Mouse (Mus musculus) telencephalon, adult 2 months (tissue): ENCODE measurements around the gene Cox7a1.
A peak's percentile ranks its signal among the peaks of the same experiment; 100 is the strongest.
"Not testable (repeated sequence)": the region's sequence is repeated elsewhere in the genome, so short reads cannot be mapped to it uniquely, and the experiment has no call there.

Experiments used
- DNase-seq: peaks from one replicate; pipeline ENCODE4 v3.0.0-alpha.2; 2011; ENCODE audit warnings: low read depth, low spot score

The Cox7a1 gene

DNA sequence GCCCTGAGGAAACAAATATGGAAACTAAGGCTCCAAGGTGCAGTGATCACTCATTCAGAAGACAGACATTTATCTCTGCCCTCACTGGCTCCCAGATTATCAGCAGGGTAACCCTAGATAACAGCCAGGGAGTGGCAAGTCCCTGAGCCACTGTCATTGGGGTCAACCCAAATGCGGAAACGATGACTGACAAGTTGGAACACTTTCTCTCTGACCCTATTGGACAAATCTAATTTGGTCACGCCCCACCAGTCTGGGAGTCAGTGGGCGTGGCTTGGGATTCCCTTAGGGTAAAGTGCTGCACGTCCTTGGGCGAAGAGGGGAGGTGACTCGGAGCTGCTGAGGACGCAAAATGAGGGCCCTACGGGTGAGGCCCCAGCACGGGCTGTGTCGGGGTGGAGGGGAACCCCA is at the start of gene Cox7a1:
Gene Cox7a1 (plus strand): TSS at position 266 of the 411 bp plus-strand sequence.
- peak; percentile 16 for DNase-seq

DNA sequence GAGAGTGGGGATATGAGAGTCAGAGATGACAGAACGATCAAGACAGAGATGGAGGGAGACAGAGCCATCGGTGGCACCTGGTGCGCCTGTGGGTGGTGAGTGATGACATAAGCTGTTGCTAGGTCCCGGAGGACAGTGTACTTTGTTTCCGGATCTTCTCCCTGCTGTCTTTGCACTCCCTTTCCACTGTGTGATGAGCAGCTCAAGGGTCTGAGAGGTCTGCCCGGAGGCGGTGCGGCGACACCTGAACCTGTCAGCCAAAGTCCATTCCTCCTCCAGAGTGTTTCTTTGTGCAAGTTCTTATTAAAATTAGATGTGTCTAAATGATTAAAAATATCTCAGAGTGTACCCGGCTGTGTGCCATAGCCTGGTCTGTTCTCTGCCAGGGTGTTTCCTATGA is 47.1 kb upstream of the Cox7a1 start:
- DNase-seq, result no peak

DNA sequence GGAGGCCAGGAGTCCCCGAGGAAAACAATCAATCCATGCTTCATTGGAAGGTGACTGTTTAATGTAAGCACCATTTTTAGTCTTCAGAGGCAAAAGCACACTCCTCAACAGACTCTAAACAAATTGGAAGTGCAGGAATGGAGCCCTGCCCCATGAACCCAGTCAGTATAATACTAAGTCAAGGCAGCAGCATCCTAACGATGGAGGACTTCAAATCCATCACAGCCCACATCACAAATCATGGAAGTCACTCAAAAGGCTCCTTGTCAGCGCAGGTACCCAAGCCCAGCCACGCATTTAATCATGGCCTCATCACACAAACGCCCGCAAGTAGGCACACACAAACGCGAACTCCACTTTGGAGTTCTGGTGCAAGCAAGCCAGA is 40.8 kb upstream of the Cox7a1 start:
- no peak for DNase-seq

DNA sequence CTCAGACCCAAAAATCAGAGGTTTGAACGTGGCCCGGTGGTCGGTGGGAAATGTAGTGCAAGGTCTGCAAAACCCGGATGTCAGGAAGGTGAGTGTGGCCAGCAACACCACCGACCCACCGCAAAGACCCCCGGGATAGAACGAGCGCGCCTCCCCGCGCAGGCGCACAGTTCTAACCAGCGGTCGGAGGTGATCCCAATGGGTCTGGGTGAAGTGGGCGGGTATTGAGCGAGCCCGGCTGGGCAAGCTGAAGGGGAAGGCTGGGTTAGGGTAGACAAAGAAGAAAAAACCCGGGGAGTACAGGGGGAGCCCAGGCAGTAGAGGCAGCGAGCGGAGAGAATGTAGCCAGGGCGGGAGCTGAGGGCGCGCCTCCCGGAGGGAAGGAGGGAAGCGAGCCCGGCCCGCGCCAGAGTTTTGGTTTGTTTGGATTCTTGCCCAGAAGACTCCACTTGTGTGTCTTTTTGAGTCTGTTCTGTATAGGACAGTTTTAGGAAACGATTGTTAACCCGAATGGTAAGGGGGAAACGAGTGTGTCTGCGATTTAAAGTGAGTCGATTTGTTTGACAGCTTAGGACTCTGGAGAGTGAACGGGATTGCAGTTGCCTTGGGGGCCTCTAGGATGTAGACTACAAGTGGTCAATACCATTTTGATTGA is 40.3 kb upstream of the Cox7a1 start:
- peak; percentile 28 for DNase-seq

DNA sequence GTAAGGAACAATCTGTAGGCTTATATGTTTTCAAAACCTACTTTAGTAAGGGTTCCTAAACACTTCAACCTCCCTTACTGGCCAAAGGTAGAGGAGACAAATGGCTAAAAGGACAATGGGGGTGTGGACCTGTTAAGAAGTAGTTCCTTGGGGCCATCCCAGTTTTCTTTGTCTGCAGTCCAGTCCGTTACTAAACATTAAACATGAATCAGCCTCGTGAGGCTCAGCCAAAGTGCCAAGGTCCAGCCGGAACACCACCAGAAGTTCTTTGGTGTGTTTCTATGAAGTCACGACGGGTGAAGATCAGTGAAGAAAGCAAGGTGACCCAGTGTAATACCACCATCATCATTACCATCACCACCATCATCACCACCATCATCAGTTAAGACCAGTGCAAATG is 36.9 kb upstream of the Cox7a1 start:
- DNase-seq, result no peak

DNA sequence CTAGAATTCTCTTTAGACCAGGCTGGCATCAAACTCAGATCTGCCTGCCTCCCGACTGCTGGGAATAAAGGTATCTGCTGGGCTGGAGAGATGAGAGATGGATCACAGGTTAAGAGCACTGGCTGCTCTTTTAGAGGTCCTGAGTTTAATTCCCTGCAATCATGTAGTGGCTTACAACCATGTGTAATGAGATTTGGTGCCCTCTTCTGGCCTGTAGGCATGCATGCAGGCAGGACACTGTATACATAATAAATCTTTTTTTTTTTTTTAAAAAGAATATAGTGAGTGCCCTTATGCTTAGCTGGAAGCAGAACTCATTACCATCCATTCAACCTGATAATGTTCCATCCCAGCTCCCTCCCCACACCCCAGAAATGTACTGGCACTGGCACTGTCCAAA is 29.9 kb upstream of the Cox7a1 start:
- no peak for DNase-seq

DNA sequence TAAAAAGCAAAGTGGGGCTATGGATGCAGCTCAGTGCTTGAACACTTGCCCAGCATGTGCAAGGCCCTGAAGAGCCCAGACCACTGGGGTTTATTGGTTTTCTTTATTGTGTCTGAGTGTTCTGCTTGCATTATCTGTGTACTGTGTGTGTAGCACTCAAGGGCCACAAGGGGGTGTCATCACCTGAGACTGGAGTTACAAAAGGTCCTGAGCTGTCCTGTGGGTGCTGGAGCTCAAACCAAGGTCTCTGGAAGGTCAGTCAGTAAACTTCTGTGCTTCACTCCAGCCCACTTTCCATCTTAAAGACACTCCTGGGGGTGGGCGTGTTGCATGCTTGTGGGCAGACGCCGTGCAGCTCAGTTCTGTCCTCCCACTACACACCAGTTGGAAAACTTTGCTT is 28.4 kb upstream of the Cox7a1 start:
- DNase-seq, result no peak

DNA sequence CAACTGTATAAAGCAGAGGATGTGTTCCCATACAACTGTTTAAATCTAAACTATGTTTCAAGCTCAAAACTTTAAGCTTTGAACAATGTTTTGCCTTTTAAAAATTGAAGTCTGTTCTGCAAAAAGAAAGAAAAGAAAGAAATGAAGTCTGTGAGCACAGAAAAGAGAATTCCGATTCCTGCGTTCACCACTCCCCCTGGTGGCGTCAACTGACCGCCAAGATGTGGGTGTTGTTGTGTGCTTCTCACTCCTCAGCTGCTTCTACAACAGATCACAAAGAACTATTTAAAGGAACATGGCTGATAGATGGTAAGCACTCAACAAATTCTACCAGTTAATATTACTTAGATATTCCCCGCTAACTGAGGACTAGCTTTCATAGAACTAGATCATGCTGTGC is 20.8 kb upstream of the Cox7a1 start:
- DNase-seq, result no peak

DNA sequence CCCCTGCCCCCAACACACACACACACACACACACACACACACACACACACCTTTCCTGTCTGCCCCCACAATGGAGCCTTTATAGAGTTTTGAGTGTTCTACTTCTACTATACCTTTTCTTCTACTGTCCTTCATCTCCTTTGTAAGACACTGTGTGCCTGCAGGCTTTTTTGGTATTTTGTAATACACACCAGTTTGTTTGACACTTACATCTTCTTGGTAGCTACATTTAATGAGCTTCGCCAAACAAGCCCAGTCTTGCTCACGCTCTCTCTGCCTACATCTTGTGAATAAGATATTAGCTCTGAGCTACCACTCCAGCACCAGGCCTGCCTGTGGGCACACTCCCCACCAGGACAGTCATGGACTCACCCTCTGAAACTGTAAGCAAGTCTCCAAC is 19.2 kb upstream of the Cox7a1 start:
- DNase-seq, result no peak

DNA sequence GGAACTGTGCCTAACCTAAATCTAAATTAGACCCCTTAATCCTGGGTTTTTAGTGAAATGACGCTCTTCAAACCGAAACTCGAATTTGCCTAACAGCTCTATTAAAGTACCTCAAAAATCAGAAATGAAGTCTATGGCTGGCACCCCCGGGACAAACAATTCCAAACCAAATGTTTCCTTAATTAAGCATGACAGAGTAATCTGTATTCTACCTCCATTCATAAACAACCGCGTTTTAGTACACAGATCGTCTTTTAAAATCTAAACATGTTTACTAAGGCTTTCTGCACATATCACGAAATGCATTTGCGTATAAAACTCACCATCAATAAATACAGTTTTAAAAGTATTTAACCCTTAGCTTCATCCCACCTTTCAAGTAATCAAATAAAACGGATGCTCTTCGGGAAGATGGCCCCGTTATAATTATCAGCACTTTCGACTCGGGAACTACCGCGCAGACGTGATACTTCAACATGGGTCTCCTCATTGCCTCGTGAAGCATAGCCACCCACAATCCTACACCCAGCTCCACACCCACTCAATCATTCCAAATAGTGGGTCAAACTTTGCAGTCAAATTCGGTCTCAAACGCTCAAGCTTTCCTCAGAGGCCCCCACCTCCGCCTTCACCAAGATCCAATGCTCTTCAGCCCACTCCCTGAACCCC is 14.9 kb upstream of the Cox7a1 start:
- peak; percentile 42 for DNase-seq

DNA sequence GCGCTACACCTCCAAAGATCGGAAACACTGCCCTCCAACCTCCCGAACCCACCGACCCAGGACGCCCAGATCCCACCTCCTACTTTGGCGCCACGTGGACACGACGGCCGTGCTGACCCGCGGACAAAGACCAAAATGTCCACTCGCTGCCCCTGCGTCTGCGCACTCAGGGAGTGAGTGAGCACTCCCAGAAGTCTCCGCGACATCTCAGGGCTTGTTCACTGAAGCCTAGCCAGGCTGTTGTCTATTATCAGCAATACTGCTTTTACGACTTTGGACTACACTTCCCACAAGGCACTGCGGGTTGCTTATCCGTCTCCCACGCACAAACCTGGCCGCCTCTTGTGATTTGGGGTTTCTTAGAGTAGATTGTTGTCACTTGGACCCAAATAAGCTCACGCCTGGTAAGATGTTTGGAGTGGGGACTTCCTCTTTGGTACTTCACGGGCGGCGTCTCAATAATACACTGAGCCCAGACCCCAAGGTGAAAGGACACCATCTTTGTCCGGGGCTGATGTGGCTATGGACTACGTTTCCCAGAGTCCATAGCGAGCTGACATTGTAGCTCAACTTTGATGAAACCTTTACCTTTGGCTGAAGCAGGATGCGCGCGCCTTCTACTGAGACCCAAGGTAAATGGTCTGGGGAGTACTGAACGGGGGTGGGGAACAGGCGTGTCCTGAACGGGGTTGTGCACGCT is 14.2 kb upstream of the Cox7a1 start, which contains the start of gene Zfp146:
Gene Zfp146 (minus strand): TSS at position 168 of the 700 bp plus-strand sequence.
- DNase-seq, result peak; percentile 99

DNA sequence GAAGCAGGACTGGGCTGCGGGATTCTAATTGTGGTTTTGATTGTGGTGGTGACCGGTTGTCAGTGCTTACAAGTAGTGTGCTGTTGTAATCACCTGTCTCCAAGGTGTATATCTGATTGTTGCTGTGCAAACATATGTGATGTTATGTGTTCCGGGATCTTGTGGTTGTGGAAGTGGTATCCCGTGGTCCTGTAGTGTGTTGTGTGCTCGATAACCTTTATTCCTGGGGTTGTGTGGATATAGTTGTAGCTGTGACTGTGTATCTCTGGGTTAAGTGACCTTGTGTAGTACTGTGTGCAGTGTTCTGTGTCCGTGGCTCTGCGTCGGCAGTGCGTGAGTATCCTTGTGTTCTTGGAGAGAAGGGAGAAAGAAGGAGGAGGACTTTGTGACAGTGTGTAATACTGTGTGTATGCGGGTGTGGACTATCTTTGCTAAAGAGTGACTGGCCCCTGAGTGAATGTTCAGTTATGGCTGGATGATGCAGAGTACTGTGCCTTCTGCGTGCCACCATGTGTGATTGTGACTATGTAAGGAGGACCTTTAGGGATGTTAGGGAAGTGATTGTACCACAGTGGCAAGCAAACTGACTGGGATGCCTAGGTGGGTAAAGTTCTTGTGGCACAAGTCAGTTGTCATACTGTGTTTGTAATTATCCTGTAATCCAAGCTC is 13.5 kb upstream of the Cox7a1 start:
- DNase-seq, result peak; percentile 9

DNA sequence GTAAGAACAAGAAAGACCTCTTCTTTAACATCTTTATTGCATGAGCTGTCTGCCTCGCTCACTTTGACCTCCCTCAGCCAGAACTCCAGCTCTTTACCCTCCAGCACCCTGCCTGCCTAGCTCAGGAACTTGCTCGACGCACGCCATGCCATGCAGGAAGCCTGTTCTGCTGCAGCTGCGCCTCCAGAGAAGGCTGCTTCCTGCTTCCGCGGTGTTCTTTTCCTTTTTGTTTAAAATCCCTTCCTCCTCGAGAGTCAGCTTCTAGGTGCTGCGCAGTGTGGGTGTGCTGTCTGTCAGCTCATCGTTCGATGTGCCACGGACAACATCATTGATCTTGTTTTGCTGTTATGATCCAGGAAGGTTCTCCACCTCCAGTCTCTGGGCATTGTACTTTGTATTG is 7.5 kb upstream of the Cox7a1 start:
- no peak for DNase-seq

DNA sequence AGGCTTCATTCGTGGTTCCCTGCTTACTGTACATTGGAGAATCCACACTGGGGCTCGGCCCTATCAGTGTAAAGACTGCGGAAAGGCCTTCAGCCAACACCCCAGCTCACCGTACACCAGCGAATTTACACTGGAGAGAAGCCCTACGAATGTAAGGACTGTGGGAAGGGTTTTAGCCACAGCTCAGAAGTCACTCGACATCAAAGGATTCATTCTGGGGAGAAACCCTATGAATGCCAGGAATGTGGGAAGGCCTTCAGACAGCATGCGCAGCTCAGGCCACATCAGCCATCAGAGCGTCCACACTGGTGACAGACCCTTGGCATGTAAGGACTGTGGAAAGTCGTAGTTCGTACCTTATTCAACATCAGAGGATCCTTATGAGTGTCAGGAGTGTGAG is 5.7 kb upstream of the Cox7a1 start:
- DNase-seq, result no peak

DNA sequence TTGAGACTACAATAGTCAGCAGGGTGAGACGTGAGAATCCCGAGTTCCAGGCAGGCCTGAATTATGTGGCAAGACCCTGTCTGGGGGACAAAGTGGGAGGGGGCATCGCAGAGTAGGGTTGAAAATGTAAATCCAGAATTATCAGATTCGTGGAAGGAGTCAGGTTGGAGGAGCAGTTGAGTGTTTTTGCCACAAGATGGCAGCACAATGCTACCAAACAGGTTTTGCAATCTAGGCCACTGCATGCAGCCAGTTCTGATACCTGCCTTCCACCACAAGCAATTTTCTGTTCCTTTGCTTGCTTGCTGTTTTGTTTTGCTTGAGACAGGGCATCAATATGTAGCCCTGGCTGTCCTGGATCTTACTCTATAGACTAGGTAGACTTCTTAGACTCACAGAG is 2.6 kb upstream of the Cox7a1 start:
- DNase-seq, result peak; percentile 51

DNA sequence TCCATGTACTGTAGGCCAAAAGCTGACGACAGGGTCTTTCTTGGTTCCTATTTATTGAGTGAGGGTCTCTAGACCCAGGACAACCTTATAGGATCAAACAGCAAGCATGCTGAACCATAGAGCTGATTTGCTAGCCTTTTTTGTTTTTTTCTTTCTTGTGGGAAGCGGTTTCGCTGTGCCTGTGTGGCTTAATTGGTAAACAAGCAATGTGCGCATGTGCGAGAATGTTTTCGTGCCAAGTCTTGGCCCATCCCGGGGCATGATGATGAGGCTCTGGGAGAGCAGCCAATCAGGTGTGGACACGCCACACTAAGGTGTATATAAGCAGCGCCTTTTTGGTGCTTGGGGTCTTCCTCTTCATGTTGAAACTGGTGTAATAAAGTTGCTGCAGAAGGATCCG is 2.0 kb upstream of the Cox7a1 start:
- not testable (repeated sequence) for DNase-seq

DNA sequence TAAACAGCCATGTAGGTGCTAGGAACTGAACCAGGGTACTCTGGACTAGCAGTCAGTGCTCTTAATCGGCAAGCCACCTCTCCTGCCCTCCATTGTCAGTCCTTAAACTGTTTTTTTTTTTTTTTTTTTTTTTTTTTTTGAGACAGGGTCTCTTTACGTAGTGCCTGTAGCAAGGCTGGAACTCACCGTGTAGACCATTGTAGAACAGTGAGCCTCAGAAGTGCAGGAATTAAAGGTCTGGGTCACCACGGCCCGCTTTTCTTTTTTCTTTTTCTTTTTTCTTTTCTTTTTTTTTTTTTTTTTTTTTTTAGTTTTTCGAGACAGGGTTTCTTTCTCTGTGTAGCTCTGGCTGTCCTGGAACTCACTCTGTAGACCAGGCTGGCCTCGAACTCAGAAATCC is 755 bp upstream of the Cox7a1 start:
- not testable (repeated sequence) for DNase-seq

DNA sequence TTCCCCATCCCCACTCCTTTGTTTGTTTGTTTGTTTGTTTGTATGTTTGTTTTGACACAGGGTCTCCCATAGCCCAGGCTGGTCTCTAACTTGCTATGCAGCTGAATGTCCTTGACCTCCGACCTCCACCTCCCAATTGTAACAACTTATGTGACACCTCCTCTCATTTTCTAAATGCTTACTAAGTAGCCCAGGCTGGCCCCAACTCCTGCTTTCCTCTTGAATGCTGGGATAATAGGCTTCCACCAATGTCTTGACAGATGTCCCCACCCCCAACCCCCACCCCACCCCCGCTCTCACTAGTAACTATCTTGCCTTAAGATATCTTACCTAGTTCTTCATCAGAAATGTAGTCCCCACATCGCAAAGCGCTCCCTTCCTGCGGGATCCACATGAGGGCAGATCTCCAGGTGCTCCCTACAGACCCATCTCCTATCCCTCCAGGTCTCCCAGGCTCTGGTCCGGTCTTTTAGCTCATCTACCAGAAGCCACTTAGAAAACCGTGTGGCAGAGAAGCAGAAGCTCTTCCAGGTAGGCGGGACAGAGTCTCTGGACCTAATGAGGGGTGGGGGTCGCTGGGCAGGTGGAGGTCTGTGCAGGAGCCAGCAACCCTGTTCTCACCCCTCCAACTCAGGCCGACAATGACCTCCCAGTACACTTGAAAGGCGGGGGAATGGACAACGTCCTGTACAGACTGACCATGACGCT is 851 bp downstream of the Cox7a1 start:
- no peak for DNase-seq

DNA sequence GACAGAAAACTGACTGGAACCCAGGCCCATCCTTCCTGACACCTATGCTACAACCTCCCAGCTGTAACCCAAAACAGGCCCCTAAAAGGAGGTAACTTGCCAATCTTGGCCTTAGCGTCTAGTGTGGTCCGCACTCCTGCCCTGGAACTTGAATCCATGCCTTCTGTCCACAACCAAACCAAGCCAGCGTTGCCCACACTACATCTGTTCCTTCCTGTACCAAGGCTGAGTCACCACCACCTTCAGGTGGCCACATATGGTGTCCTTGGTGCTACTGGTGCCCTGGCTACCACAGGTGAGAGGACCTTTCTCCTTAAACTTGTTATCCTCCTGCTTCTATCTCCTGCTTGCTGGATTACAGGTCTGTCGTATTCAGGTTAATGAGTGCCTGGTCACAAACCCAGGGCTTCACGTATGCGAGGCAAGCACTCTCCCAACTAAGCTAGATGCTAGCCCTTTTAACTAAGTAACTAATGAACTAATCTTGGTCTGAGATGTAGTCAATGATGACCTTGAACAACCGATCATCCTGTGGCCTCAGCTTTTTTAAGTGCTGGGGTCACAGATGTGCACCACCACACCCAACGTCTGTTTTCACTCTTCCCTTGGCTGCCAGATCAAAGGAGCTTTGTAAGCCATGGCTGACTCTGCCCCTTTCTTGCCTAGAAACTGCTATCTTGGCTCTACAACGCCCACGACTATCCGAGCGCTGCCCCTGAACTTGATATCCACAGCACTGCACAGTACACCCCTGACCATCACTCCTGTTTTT is 4.6 kb downstream of the Cox7a1 start:
- no peak for DNase-seq

DNA sequence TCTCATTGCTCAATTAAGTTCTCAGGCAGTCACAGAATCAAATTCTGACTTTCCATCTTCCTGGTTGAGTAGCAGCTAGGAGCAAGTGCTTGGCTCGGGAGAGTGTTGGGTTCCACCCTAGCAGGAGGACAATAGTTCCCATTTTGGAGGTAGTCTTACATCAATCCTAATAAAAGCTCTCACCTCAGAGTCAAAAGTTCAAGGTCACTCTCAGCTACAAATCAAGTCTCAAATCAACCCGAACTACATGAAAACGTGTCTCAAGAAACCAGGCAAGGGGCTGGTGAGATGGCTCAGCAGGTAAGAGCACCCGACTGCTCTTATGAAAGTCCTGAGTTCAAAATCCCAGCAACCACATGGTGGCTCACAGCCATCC is 5.2 kb downstream of the Cox7a1 start:
- no peak for DNase-seq

DNA sequence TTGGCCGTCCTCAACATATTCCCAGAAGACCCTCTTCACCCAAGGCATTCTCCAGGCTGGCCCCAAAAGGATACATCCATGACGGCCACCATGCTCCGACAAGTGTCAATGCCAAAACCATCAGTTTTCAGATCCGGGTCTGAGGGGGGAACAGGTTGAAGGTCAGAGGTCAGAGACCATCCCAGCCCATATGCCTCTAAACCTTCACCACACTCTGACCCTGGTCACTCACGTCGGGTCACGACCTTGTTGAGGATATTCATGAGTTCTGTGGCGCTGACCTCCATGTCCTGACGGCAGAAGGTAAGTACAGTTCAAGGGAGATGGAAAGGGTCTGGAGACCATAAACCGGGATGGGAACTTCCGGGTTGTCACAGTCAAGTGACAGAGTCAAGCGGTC is 8.1 kb downstream of the Cox7a1 start:
- DNase-seq, result no peak
